Mouse (Mus musculus) cerebellum, adult (tissue): ENCODE data around the gene Tada1.
A peak's percentile ranks its signal among the peaks of the same experiment; 100 is the strongest.

Experiments
- ATAC-seq: cut with Nextera tagmentation; 2 replicates; pipeline ENCODE4 v1.9.2; 2017; ENCODE audit warnings: mild to moderate bottlenecking, moderate library complexity, mixed read lengths; ENCODE audit not compliant: insufficient number of reproducible peaks, low FRiP score, low TSS enrichment

The Tada1 gene

DNA sequence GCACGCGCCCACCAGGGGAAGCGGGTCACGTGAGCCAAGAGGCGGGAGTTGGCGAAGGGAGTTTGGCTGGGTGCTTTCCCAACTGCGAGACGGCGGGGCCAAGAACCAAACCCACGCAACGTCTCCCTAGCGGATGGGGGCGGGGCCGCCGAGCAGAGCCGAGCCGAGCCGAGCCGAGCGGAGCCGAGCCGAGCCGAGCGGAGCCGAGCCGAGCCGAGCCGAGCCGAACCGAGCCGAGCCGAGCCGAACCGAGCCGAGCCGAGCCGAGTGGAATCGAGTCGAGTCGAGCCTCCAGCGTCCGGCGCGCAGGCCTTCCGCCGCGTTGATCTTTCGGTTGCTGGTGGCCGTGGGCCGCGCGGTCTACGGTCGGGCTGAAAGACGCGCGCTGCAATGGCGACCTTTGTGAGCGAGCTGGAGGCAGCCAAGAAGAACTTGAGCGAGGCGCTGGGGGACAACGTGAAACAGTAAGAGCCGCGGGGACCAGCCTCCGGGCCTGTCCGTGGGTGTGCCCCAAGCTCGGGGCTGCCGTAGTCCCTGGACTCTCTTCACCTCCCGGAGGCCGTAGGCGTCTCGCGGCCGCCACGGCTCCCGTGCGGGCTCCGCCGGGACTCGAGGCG is at the start of gene Tada1:
Gene Tada1 (plus strand): TSS at position 85 of the 617 bp plus-strand sequence.
- ATAC-seq: peak; percentile 91

DNA sequence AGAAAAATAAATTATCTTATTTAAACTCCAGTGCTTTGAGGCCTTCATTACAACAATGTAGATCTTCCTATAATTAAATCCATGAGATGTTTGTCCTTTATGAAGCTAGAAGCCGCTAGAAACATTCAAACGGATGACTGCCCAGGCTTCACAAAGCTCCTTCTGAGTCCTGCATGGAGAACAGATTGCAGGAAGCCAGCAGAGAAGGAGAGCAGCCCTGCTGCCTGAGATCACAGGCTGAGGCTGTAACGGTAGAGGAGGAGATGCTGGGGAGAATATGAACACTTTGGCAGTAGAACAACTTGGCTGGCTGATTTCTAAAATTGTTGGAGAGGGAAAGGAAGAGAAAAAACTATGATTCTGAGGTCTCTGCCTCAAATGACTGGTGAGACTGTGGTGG is 48.1 kb upstream of the Tada1 start:
- no peak for ATAC-seq

DNA sequence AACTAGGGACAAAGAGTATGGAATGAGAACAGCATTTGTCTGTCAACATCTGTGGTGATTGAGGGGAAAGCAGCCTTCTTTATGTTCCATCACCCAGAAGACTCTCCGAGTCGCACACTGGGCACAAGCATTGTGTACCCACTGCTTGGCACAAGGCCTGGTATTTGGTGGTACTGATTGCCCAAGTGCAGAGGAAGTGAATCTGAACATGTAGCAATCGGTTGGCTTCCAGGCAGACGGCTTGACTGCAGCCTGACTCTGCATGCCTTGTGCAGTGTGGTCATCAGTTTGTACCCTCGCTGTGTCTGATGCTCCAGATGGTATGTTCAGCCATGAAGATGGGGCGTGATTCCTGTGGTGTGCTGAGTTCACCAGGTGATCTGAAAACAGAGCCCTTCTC is 39.8 kb upstream of the Tada1 start:
- no peak for ATAC-seq

GRCm38 (mm10) chr1:166342060-166342459 is 36.8 kb upstream of the Tada1 start:
- ATAC-seq: no peak

GRCm38 (mm10) chr1:166342539-166342938 is 36.4 kb upstream of the Tada1 start:
- ATAC-seq: no peak

DNA sequence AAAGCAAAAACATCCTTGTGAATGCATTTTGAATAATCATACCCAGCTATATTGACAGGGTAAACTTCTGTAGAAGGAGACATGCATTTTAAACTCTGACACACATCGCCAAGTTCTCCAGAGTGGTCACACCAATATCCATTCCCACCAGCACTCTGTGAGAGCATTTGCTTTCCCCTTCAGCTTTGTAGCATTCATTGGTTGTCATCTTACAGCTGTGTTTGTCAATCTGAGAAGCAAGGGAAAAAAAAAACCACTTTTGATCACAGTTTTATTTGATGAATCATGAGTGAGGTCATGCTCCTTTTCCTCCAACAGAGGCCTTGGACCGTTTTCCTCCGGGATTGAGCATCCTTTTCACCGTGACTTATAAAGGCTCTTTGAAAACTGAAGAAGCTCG is 35.3 kb upstream of the Tada1 start:
- no peak for ATAC-seq

DNA sequence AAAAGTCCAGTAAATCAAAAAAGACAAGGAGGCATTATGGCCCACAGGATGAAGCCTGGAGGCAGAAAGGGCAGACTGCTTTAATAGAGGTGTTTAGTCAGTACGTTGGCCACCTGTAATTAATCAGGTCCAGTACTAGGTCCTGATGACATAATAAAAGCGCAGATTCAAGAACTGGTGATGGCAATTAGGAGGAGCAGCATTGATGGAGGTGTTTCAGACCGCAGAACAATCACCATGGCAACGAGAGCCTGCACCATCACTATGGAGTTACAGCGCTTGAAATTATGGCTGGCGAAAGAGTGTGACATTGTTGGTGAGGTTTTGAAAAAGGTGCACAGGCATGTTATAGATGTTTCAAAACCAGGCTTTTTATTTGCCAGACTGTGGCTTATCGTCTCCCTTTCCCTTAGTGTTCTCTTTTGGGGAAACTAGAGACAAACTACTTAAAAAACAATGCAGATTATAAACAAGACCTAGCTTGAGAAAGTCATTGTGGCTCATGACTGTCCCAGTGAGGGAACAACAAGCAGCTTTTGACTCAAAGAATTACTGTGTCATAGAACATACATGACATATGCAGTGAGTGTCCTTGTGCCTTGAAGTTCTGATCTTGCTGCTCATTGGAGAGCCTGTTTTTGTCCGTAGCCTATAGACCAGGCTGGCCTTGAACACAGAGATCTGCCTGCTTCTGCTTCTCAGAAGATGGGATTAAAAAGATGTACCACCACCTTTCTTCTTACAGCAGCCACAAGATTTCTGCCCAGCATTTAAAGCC is 34.4 kb upstream of the Tada1 start:
- no peak for ATAC-seq

GRCm38 (mm10) chr1:166345602-166346001 is 33.3 kb upstream of the Tada1 start:
- ATAC-seq: no peak

DNA sequence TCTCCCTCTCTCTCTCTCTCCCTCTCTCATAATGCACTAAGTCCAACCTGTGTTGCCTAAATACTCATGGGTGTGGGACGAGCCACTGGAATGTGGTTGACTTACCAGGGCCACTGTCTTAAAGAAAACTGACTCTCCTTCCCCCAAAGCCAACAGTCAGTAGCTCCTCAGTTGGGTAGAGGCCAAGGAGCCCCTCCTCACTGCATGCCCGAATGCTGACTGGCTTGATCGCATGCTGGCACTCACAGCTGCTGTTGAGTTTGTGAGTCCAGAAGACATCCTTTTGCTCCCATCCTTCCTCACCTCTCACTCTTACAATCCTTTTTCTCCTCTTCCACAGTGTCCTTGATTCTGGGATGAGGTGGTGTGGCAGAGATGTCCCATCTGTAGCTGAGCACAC is 32.0 kb upstream of the Tada1 start:
- ATAC-seq: no peak

GRCm38 (mm10) chr1:166349341-166349740 is 29.6 kb upstream of the Tada1 start:
- ATAC-seq: no peak

GRCm38 (mm10) chr1:166349751-166350150 is 29.1 kb upstream of the Tada1 start:
- no peak for ATAC-seq

DNA sequence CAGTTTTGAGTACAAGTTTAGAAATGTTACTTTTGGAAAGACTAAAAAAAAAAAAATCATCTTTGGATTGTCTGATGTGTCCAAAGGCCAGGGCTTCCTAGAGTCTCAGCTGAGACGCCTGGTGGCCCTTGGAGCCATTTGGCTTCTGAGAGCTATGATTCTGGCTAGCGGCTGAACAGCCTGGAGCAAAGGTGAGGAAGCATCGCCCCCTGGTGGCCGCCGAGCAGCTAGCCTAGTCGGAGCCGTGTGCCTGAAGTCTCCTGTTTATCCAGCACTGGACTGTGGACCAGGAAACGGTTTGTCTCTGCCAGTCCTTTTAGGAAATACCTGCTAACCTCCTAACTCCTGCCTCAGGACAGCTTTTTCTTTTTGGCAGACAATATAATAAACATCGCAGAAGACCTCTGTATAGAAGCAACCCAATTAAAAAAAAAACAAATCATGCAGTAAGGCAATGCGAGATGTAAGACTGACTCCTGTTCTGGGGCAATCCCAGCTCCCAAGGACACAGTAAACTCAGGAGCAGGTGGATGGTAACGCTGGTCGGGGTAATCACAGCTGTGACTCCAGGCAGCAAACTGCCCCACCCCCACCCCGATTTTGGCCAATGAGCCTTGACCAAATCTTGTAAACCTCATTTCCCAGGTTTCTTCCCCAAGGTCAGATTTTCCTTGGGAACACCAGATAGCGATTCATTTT is 18.6 kb upstream of the Tada1 start:
- ATAC-seq: peak; percentile 99

DNA sequence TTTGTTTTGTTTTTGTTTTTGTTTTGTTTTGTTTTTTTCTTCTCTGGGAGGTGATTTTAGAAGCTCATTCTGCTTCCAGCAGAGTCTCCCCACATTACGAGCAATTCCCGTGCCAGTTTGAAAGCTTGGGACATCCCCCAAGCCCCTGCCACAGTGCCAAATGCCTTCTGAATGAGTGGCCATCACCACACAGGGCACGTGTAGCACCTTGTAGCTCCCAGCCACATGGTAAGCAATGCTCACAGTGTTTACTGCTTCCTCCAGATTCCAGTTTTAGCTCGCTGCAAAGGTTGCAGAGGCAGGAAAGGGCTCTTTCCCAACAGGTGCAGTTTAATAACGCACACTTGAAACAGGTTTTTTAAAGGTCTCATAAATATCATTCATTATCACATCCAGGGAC is 18.0 kb upstream of the Tada1 start:
- peak; percentile 49; the same call in 1 of the 2 replicates for ATAC-seq

DNA sequence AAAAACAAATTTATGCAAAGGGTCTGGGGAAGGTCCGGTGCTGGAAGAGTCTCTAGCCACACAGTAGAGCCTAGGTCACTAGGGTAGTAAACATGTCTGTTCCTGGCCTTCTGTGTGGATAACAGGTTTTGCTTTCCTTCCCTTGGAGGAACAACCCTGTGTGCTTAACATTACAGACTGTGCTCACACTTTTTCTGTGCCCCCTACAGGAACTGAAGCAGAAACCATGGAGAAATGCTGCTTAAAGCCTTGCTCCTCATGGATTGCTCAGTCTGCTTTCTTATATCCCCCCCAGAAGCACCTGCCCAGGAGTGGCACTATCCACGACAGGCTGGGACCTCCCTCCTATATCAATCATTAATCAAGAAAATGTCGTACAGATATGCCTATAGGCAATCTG is 17.1 kb upstream of the Tada1 start:
- no peak for ATAC-seq

DNA sequence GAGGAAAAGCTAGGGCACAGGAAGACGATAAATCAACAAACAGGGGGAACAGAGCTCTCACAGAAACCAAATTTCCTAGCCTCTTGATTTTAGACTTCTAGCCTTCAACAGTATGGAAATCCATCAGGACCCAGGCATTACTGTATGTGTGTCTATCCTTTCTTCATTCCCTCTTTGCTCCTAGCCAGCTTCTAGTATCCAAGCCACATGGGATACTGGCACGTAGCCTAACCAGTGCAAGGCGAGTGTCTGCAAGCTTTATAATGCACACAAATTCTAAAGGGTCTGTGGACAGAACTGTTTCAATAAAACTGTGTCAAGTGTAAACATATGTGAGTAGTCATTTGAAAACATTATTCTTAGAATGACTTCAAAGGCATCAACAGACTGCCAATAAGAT is 16.2 kb upstream of the Tada1 start:
- no peak for ATAC-seq

DNA sequence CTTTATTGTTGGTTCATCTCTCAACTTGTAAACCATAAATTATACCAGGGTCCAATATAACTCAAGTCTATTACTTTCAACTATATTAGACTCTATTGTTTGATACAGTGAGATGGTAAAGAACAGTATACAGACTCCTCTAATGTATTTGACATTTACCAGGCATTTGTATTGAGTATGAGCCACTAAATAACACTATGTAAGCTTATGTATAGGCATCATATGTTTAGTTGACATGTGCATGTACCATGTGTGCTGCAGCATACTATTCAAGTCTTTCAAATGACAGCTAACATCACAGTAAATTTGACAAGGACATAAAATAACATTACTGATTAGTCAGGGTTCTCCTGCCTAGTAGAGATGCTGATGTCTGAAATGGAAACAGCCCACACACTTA is 15.8 kb upstream of the Tada1 start:
- no peak for ATAC-seq

DNA sequence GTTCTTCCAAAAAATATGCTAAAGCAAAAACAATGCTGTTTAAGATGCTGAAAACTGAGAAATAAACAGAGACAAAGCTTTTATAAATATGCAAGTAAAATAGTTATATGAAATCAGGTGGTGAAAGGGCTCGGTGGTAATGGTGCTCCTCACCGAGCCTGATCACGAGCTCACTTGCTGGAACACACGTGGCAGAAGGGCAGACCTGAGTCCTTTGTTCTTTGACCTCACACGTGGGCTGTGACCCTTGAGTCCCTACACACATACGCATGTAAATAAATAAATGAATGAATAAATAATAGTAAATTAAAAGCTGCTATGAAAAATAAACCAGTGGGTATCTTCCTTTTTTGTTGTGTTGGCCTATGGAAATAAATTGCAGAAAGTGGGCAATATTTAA is 1.7 kb upstream of the Tada1 start:
- no peak for ATAC-seq

GRCm38 (mm10) chr1:166378431-166379012 is 375 bp upstream of the Tada1 start:
- ATAC-seq: peak; percentile 66

GRCm38 (mm10) chr1:166379630-166380231 is 834 bp downstream of the Tada1 start:
- ATAC-seq: peak; percentile 45

DNA sequence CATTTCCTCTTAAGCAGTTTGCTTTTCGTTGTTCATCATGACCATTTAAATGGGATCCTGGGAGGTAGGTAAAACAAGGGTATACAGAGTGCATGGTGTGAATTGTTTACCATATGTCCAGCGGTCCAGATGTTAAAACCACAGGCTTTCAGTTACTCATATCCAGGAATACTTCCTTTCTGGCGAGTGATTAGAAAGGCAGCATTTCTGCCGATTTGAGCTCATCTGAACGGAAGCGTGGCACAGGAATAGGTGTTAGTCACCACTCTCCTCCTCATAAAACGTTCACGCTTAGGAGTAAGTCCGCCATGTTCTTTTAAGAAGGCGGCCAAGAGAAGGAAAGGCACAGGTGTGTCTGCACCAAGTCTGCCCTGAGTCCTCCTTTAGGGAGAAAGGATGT is 2.4 kb downstream of the Tada1 start:
- no peak for ATAC-seq

GRCm38 (mm10) chr1:166381821-166382220 is 2.9 kb downstream of the Tada1 start:
- ATAC-seq: no peak
